Mouse (Mus musculus): ENCODE results near the gene Ino80d. TPM values are rescaled to one million over a fixed set of nuclear protein-coding genes. Genes with fewer than 3 reads are reported as not detected.

Gene Ino80d
- polyA plus RNA-seq, 1 experiment, result 6.5 TPM

DNA sequence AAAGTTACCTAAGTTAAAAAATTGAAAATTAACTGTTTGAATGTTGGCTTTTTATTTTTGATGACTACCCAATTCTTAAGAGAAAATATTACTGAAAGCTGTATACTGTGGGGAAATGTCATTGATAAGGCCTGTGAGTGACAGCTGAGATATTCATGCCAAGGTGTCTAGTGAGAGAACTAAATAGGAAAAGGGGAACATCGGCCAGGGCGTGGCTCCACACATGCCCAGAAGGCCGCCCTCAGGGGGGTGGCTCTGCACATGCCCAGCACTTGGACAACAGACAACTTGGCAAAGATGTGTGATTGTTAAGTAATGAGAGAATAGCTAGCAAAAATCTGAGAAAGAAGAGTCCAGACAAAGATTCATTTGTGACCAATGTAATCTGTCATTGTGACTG is 64.5 kb downstream of the Ino80d start:
- no peak overlapping the region for H3K27ac ChIP-seq (ENCODE audit: control insufficient read depth, insufficient read depth, low read depth, low read length)
- no peak overlapping the region for H3K4me3 ChIP-seq (ENCODE audit: control insufficient read depth, low read depth, low read length)
- TF ChIP-seq CTCF (IDR thresholded peaks at IDR 0.05; ENCODE audit: control insufficient read depth, insufficient read depth, insufficient replicate concordance, low read depth, low read length), result no peak
- no peak for TF ChIP-seq POLR2A (IDR thresholded peaks at IDR 0.05; ENCODE audit: control insufficient read depth, low read depth, low read length)
- H3K36me3 ChIP-seq (ENCODE audit: control insufficient read depth, insufficient read depth, low read length), result no peaks in the 10 kb centered on the region
- no peaks in the 10 kb centered on the region for H3K4me1 ChIP-seq (ENCODE audit: control insufficient read depth, insufficient read depth, low read length)
- no peaks in the 10 kb centered on the region for H3K27me3 ChIP-seq (ENCODE audit: control insufficient read depth, insufficient read depth, low read length)

DNA sequence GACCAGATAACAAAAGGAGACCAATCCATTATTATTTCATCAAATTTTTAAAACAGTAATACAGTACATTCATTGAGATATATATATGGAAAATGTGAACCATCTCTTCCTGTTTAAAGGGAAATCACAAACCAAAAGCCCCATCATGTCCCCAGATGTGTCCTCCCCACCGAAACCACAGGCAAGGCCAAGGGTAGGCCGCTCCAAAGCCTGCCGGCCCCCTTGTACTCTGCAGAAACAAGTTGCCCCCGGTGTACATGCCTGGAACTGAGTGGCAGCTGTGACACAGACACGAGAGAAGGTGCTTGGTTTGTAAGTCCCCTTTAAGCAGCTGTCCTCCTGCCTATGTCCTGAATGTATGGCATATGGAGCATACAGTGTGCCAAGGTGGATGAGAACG is 66.5 kb downstream of the Ino80d start:
- Histone ChIP-seq H3K4me3 (ENCODE audit: control insufficient read depth, low read depth, low read length) (no peak overlapping the region), H3K36me3 (ENCODE audit: control insufficient read depth, insufficient read depth, low read length) (no peaks in the 10 kb centered on the region), H3K27ac (ENCODE audit: control insufficient read depth, insufficient read depth, low read depth, low read length) (no peak overlapping the region), H3K4me1 (ENCODE audit: control insufficient read depth, insufficient read depth, low read length) (no peaks in the 10 kb centered on the region), H3K27me3 (ENCODE audit: control insufficient read depth, insufficient read depth, low read length) (no peaks in the 10 kb centered on the region)
- TF ChIP-seq POLR2A (IDR thresholded peaks at IDR 0.05; ENCODE audit: control insufficient read depth, low read depth, low read length) (no peak), CTCF (IDR thresholded peaks at IDR 0.05; ENCODE audit: control insufficient read depth, insufficient read depth, insufficient replicate concordance, low read depth, low read length) (no peak)

DNA sequence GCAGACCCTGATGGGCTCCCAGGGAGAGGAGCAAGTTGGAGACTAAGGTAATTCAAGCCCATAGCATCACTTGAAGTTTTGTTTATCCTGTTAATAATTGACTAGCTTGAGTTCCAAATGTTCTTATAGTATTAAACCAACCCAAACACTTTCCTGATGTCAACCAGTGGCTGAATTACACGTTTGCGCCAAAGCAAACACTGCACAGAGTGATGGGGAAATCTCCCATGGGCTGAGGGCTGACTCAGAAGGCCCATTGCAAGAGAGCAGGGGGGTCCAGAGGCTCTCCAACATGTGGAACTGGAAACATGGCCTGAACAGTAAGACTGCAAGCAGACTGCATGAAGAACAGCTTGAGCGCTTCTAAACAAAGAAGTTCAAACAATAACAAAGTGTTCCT is 81.5 kb downstream of the Ino80d start:
- no peak overlapping the region for H3K4me3 ChIP-seq (ENCODE audit: control insufficient read depth, low read depth, low read length)
- no peaks in the 10 kb centered on the region for H3K4me1 ChIP-seq (ENCODE audit: control insufficient read depth, insufficient read depth, low read length)
- H3K27me3 ChIP-seq (ENCODE audit: control insufficient read depth, insufficient read depth, low read length), result no peaks in the 10 kb centered on the region
- H3K27ac ChIP-seq (ENCODE audit: control insufficient read depth, insufficient read depth, low read depth, low read length), result no peak overlapping the region
- no peaks in the 10 kb centered on the region for H3K36me3 ChIP-seq (ENCODE audit: control insufficient read depth, insufficient read depth, low read length)
- TF ChIP-seq POLR2A (IDR thresholded peaks at IDR 0.05; ENCODE audit: control insufficient read depth, low read depth, low read length), result no peak
- TF ChIP-seq CTCF (IDR thresholded peaks at IDR 0.05; ENCODE audit: control insufficient read depth, insufficient read depth, insufficient replicate concordance, low read depth, low read length), result no peak

DNA sequence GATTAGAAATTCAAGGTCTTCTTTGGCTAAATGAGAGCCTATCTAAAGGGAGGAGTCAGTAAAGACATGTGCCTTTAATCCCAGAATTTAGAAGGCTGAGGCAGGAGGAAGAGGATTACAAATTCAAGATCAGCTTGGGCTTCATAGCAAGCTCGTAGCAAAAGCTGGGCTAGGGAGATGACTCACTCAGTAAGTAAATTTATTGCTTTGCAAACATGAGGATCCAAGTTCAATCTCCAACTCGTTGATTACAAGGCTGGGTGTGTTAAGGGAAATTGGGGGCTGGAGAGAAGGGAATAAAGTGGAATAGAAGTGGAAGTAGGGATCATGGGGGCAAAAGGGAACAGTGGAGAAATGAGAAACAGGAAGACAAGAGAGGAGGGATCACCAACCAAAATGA is 94.6 kb downstream of the Ino80d start:
- H3K36me3 ChIP-seq (ENCODE audit: control insufficient read depth, insufficient read depth, low read length), result no peaks in the 10 kb centered on the region
- TF ChIP-seq POLR2A (IDR thresholded peaks at IDR 0.05; ENCODE audit: control insufficient read depth, low read depth, low read length) (no peak), CTCF (IDR thresholded peaks at IDR 0.05; ENCODE audit: control insufficient read depth, insufficient read depth, insufficient replicate concordance, low read depth, low read length) (no peak)
- no peaks in the 10 kb centered on the region for H3K27me3 ChIP-seq (ENCODE audit: control insufficient read depth, insufficient read depth, low read length)
- H3K27ac ChIP-seq (ENCODE audit: control insufficient read depth, insufficient read depth, low read depth, low read length), result no peak overlapping the region
- H3K4me3 ChIP-seq (ENCODE audit: control insufficient read depth, low read depth, low read length), result no peak overlapping the region
- no peaks in the 10 kb centered on the region for H3K4me1 ChIP-seq (ENCODE audit: control insufficient read depth, insufficient read depth, low read length)

DNA sequence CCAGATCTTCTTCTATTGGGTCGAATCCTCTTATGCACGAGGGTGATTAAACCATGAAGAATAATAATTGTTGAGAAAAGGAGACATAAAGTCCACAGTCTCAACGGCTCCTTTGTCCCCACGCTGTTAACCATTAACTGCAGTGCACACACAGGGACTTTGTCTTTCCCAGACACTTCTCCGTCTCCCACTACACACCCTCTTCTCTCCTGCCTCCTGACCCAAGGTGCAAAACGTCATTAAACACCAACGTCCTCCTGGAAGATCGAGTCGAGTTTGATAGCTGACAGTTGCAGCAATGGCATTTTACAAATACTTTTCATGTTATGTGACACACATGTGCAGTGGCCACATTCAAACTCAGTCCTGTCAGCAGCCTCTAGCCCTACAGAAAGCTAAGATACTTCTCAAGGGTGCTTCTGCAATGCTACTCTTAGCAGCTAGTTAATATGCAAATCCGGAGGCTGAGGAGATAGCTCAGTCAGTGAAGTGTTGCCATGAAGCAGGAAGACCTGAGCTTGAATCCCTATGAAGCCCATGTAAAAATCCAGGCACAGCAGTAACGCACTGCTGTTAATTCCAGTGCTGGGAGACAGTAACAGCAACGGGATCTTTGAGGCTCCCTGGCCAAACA is 109.3 kb downstream of the Ino80d start:
- H3K4me1 ChIP-seq (ENCODE audit: control insufficient read depth, insufficient read depth, low read length), result no peaks in the 10 kb centered on the region
- H3K27ac ChIP-seq (ENCODE audit: control insufficient read depth, insufficient read depth, low read depth, low read length), result no peak overlapping the region
- TF ChIP-seq CTCF (IDR thresholded peaks at IDR 0.05; ENCODE audit: control insufficient read depth, insufficient read depth, insufficient replicate concordance, low read depth, low read length) (no peak), POLR2A (IDR thresholded peaks at IDR 0.05; ENCODE audit: control insufficient read depth, low read depth, low read length) (no peak)
- H3K36me3 ChIP-seq (ENCODE audit: control insufficient read depth, insufficient read depth, low read length), result no peaks in the 10 kb centered on the region
- H3K4me3 ChIP-seq (ENCODE audit: control insufficient read depth, low read depth, low read length), result no peak overlapping the region
- no peaks in the 10 kb centered on the region for H3K27me3 ChIP-seq (ENCODE audit: control insufficient read depth, insufficient read depth, low read length)

DNA sequence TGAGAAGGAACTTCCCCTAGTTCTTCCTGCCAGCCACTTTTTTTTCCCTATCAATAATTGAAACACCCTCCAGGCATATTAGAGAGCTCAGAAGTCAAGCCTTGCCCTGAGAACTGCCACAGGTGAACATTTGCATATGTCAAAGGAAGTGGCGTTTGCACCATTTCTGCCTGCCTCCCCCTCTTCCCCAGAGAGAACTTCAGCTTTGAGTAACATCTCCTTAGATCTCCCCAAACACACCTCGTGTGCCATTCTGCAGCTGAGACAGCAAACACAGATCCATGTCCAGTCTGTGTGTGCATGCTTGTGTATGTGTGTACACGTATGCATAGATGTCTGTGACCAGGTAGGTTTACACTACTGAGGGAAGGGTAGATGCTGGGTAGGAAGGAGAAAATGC is 112.6 kb downstream of the Ino80d start:
- Histone ChIP-seq H3K36me3 (ENCODE audit: control insufficient read depth, insufficient read depth, low read length) (no peaks in the 10 kb centered on the region), H3K4me1 (ENCODE audit: control insufficient read depth, insufficient read depth, low read length) (no peaks in the 10 kb centered on the region), H3K27ac (ENCODE audit: control insufficient read depth, insufficient read depth, low read depth, low read length) (no peak overlapping the region), H3K27me3 (ENCODE audit: control insufficient read depth, insufficient read depth, low read length) (no peaks in the 10 kb centered on the region), H3K4me3 (ENCODE audit: control insufficient read depth, low read depth, low read length) (no peak overlapping the region)
- no peak for TF ChIP-seq CTCF (IDR thresholded peaks at IDR 0.05; ENCODE audit: control insufficient read depth, insufficient read depth, insufficient replicate concordance, low read depth, low read length)
- no peak for TF ChIP-seq POLR2A (IDR thresholded peaks at IDR 0.05; ENCODE audit: control insufficient read depth, low read depth, low read length)

DNA sequence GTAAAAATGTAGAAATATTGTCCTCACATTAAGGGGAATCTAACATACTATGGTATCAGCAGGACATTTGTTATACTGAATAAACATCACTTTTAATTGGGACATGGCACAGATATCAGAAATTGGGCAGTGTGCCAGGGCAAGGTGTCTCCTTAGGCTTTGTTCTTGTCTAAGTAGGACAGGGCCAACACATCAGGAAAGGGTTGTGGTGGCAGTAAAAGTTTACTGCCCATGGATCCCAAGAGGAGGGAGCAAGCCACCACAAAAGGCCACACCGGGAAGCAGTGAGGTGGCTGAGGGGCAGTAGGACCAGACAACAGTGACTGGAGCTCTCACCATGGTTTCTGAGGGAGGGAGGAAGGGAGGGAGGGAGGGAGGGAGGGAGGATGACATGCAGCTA is 121.1 kb downstream of the Ino80d start:
- H3K36me3 ChIP-seq (ENCODE audit: control insufficient read depth, insufficient read depth, low read length), result no peaks in the 10 kb centered on the region
- peaks cover 4% of the 10 kb centered on the region; the same call in 1 of the 2 replicates for H3K4me1 ChIP-seq (ENCODE audit: control insufficient read depth, insufficient read depth, low read length)
- TF ChIP-seq CTCF (IDR thresholded peaks at IDR 0.05; ENCODE audit: control insufficient read depth, insufficient read depth, insufficient replicate concordance, low read depth, low read length), result no peak
- no peak for TF ChIP-seq POLR2A (IDR thresholded peaks at IDR 0.05; ENCODE audit: control insufficient read depth, low read depth, low read length)
- H3K4me3 ChIP-seq (ENCODE audit: control insufficient read depth, low read depth, low read length), result no peak overlapping the region
- H3K27ac ChIP-seq (ENCODE audit: control insufficient read depth, insufficient read depth, low read depth, low read length), result no peak overlapping the region
- no peaks in the 10 kb centered on the region for H3K27me3 ChIP-seq (ENCODE audit: control insufficient read depth, insufficient read depth, low read length)

Measured in testis, adult 2 months (tissue).